Mouse (Mus musculus): Measurements from ENCODE around the gene Grk3. TPM values are rescaled to one million over a fixed set of nuclear protein-coding genes. Genes with fewer than 3 reads are reported as not detected.

Gene Grk3
- polyA plus RNA-seq, 2 experiments, result 7.5 to 13.1 TPM

DNA sequence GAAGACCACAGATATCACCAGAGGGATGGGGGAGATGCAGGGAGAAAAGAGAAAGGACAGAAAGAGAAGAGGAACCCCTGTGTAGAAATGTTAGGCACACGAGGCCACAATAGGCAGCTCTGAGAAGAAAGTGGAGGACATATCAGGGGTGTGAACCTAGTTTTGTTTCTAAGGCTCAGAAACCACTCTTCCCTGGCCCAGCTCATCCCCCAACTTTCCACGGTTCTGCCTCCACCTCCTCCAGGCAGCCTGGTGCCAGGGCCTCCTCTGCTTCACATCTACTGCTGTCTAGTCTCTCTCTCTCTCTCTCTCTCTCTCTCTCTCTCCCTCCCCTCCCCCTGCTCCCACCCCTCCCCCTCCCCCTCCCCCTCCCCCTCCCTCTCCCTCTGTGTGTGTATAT lies 7.1 kb downstream of the Grk3 start:
- DNase-seq (ENCODE audit: low spot score) (no peak), ATAC-seq (ENCODE audit: low FRiP score, low read depth) (no peak)
- Histone ChIP-seq H3K4me1 (ENCODE audit: control insufficient read depth, insufficient read depth, low read length) (no peaks in the 10 kb centered on the region), H3K36me3 (ENCODE audit: control insufficient read depth, insufficient read depth, low read length) (no peaks in the 10 kb centered on the region), H3K4me2 (replicated peaks; ENCODE audit: low read depth, low read length, severe bottlenecking) (no peak overlapping the region), H3K9me3 (ENCODE audit: control insufficient read depth, low read length) (no peaks in the 10 kb centered on the region), H3K4me3 (replicated peaks; ENCODE audit: low read length) (no peak overlapping the region), H3K9ac (ENCODE audit: low read depth, low read length, severe bottlenecking) (no peak overlapping the region), H3K27me3 (ENCODE audit: control insufficient read depth, insufficient read depth, low read length) (0 out of 2 replicates have a peak, but pooled peaks cover 3% of the 10 kb centered on the region), H3K27ac (replicated peaks; ENCODE audit: low read depth, low read length) (no peak overlapping the region)
- TF ChIP-seq POLR2A (IDR thresholded peaks at IDR 0.05; ENCODE audit: borderline replicate concordance, extremely low read depth, insufficient read depth, insufficient read length), result no peak
- 80% methylated on average over 2 of the region's 2 CpGs for WGBS

DNA sequence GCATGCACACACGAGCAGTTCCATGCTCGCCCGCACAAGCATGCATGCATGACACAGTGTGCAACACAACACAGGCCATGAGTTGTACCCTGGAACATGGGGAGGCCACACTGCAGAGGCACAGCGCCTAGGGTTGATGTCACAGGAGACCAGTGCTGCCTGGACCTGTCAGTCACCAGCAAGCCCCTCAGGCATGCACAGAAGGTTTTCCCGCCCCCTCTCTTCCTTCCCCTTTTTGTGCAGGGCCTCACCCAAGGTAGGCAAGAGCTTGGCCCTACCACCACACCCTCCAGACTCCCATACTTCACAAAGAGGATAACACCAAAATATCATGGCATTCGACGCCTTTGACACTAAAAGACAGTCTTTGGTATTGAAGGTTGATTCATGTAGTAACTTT lies 8.6 kb downstream of the Grk3 start:
- Histone ChIP-seq H3K4me3 (replicated peaks; ENCODE audit: low read length) (no peak overlapping the region), H3K9ac (ENCODE audit: low read depth, low read length, severe bottlenecking) (no peak overlapping the region), H3K27ac (replicated peaks; ENCODE audit: low read depth, low read length) (no peak overlapping the region), H3K4me2 (replicated peaks; ENCODE audit: low read depth, low read length, severe bottlenecking) (no peak overlapping the region), H3K9me3 (ENCODE audit: control insufficient read depth, low read length) (no peaks in the 10 kb centered on the region), H3K27me3 (ENCODE audit: control insufficient read depth, insufficient read depth, low read length) (no peaks in the 10 kb centered on the region), H3K36me3 (ENCODE audit: control insufficient read depth, insufficient read depth, low read length) (no peaks in the 10 kb centered on the region), H3K4me1 (ENCODE audit: control insufficient read depth, insufficient read depth, low read length) (no peaks in the 10 kb centered on the region)
- DNase-seq (ENCODE audit: low spot score), result no peak
- 87% methylated on average over 7 of the region's 7 CpGs for WGBS
- no peak for TF ChIP-seq POLR2A (IDR thresholded peaks at IDR 0.05; ENCODE audit: borderline replicate concordance, extremely low read depth, insufficient read depth, insufficient read length)
- ATAC-seq (ENCODE audit: low FRiP score, low read depth), result no peak

GRCm38 (mm10) chr5:113005941-113006391 lies 9.6 kb downstream of the Grk3 start:
- Histone ChIP-seq H3K27me3 (ENCODE audit: control insufficient read depth, insufficient read depth, low read length) (no peaks in the 10 kb centered on the region), H3K4me2 (replicated peaks; ENCODE audit: low read depth, low read length, severe bottlenecking) (no peak overlapping the region), H3K4me1 (ENCODE audit: control insufficient read depth, insufficient read depth, low read length) (no peaks in the 10 kb centered on the region), H3K4me3 (replicated peaks; ENCODE audit: low read length) (no peak overlapping the region), H3K9ac (ENCODE audit: low read depth, low read length, severe bottlenecking) (no peak overlapping the region), H3K9me3 (ENCODE audit: control insufficient read depth, low read length) (no peaks in the 10 kb centered on the region), H3K36me3 (ENCODE audit: control insufficient read depth, insufficient read depth, low read length) (no peaks in the 10 kb centered on the region), H3K27ac (replicated peaks; ENCODE audit: low read depth, low read length) (no peak overlapping the region)
- no peak for ATAC-seq (ENCODE audit: low FRiP score, low read depth)
- no peak for TF ChIP-seq POLR2A (IDR thresholded peaks at IDR 0.05; ENCODE audit: borderline replicate concordance, extremely low read depth, insufficient read depth, insufficient read length)
- DNase-seq (ENCODE audit: low spot score), result no peak
- 70% methylated on average over 7 of the region's 7 CpGs for WGBS

- Histone ChIP-seq H3K27ac (replicated peaks; ENCODE audit: low read depth, low read length) (no peak overlapping the region), H3K36me3 (ENCODE audit: control insufficient read depth, insufficient read depth, low read length) (no peaks in the 10 kb centered on the region), H3K4me3 (replicated peaks; ENCODE audit: low read length) (no peak overlapping the region), H3K4me1 (ENCODE audit: control insufficient read depth, insufficient read depth, low read length) (peaks cover under 1% of the 10 kb centered on the region; the same call in 1 of the 2 replicates), H3K9me3 (ENCODE audit: control insufficient read depth, low read length) (no peaks in the 10 kb centered on the region), H3K27me3 (ENCODE audit: control insufficient read depth, insufficient read depth, low read length) (no peaks in the 10 kb centered on the region), H3K4me2 (replicated peaks; ENCODE audit: low read depth, low read length, severe bottlenecking) (no peak overlapping the region), H3K9ac (ENCODE audit: low read depth, low read length, severe bottlenecking) (no peak overlapping the region)
- DNase-seq (ENCODE audit: low spot score) (no peak), ATAC-seq (ENCODE audit: low FRiP score, low read depth) (no peak)
- no peak for TF ChIP-seq POLR2A (IDR thresholded peaks at IDR 0.05; ENCODE audit: borderline replicate concordance, extremely low read depth, insufficient read depth, insufficient read length)
- 57% methylated on average over 5 of the region's 5 CpGs for WGBS
These were observed 12.7 kb downstream of the Grk3 start for GRCm38 (mm10) chr5:113002821-113003380.

DNA sequence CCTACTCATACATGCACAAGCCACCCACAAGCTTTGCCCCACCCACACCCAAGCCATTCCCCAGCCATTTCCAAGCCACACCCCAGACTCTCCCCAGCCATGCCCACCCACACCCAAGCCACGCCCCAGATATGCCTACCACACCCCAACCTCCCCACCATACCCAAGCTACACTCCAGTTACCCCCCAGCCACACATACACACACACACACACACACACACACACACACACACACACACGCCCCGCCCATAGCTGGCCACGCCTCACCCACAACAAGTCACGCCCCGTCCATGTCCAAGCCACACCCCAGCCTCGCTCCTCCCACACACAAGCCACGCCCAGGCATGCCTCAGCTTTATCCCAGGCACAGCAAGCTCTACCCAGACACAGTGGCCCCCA lies 16.4 kb downstream of the Grk3 start:
- no peaks in the 10 kb centered on the region for H3K9me3 ChIP-seq (ENCODE audit: control insufficient read depth, low read length)

More for the DNA sequence above, 16.4 kb downstream of the Grk3 start:
- DNase-seq (ENCODE audit: low spot score), result no peak
- no peak for TF ChIP-seq POLR2A (IDR thresholded peaks at IDR 0.05; ENCODE audit: borderline replicate concordance, extremely low read depth, insufficient read depth, insufficient read length)
- Histone ChIP-seq H3K4me1 (ENCODE audit: control insufficient read depth, insufficient read depth, low read length) (peaks cover 3% of the 10 kb centered on the region), H3K27ac (replicated peaks; ENCODE audit: low read depth, low read length) (no peak overlapping the region), H3K27me3 (ENCODE audit: control insufficient read depth, insufficient read depth, low read length) (no peaks in the 10 kb centered on the region), H3K9ac (ENCODE audit: low read depth, low read length, severe bottlenecking) (no peak overlapping the region), H3K4me3 (replicated peaks; ENCODE audit: low read length) (no peak overlapping the region), H3K36me3 (ENCODE audit: control insufficient read depth, insufficient read depth, low read length) (0 out of 2 replicates have a peak, but pooled peaks cover 7% of the 10 kb centered on the region), H3K4me2 (replicated peaks; ENCODE audit: low read depth, low read length, severe bottlenecking) (no peak overlapping the region)
- ATAC-seq (ENCODE audit: low FRiP score, low read depth), result no peak
- 76% methylated on average over 6 of the region's 8 CpGs for WGBS
